Mouse (Mus musculus): Measurements from ENCODE around the gene Sapcd1.

Sapcd1 gene

GRCm38 (mm10) chr17:35027277-35028068 is at the start of gene Sapcd1:
TSS of gene Sapcd1 (minus strand) at chr17:35028016.
- DNase-seq, result no peak

- DNase-seq, result peak in 1 of 2 experiments; percentile 3
These were observed 49.5 kb upstream of the Sapcd1 start for GRCm38 (mm10) chr17:35077285-35077684.

- no peak for DNase-seq
These were observed 48.8 kb upstream of the Sapcd1 start, which contains the start of gene Ly6g6e for GRCm38 (mm10) chr17:35076507-35077176. TSS of gene Ly6g6e (plus strand) at chr17:35076902.

DNA sequence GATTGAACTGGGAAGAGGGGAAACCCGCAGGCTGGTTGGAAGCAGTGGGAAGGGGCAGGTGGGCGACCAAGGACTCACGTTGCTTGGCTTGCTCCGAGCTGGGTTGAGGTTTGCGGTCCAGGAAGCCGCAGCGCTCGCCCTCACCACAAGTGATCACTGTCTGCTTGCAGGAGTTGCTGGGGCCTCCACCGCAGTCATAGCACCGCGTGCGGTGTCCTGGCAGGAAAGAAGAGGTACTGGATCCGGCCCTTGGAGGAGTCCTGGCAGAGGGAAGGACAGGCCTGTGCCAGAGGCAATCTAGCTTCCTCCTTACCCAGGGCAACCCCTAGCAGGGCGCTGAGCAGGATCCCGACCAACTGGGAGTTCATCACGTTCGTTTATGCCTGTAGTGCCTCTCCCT is 46.3 kb upstream of the Sapcd1 start:
- no peak for DNase-seq

- DNase-seq, result no peak
These were observed 43.6 kb upstream of the Sapcd1 start for GRCm38 (mm10) chr17:35071454-35071853.

DNA sequence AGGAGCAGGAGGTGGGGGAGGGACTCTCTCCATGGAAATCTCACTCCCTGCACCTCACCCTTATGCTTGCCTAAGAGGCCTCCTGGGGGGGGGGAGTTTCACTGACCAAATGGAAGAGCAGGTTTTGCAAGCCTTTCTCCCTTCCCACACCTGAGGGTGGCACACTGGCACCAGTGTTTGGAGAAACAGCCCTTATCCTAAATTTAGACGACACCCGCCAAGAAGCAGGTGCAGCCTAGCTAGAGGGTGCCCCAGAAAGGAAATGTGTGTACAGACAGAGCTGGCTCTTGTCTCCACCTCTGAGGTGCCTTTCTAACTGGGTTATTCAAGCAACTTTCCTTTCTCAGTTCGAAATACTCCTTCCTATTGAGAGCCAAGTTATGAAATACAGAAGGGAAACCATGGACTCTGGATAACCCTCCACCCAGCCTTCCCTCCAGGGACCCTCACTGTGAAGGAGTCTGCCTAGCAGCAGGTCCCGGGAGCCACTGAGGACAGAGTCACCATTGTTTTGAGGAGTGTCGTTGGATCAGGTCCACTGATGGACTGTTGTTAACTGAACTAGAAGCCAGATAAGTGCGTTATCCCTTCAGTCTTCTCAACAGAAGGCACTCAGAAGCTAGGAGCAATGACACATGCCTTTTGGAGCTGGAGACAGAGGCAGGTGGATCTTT is 42.9 kb upstream of the Sapcd1 start:
- peak; percentile 69 to 78 for DNase-seq

- DNase-seq, result peak in 1 of 2 experiments; percentile 59
These were observed 40.5 kb upstream of the Sapcd1 start for GRCm38 (mm10) chr17:35068213-35068914.

DNA sequence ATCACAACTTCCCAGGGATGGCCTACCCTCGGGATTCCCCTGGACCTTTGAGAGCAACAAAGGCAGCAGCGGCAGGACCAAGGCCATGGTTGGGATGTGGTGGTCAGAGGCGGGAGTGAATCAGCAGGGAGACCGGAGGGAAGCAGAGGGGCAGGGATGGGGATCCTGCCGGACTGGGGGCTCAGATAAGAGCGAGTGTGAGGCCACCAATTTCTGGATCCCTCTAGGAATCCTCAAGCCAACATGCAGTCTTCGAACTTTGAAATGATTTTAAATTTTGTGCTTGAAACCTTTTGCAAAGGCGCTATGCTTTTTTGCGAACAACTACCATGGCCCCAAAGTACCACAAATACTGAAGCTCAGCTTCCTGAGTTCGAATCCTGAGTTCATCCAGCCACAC is 38.3 kb upstream of the Sapcd1 start, which contains the start of gene Mpig6b:
Gene Mpig6b (minus strand): TSS at position 101 of the 400 bp plus-strand sequence.
- no peak for DNase-seq

DNA sequence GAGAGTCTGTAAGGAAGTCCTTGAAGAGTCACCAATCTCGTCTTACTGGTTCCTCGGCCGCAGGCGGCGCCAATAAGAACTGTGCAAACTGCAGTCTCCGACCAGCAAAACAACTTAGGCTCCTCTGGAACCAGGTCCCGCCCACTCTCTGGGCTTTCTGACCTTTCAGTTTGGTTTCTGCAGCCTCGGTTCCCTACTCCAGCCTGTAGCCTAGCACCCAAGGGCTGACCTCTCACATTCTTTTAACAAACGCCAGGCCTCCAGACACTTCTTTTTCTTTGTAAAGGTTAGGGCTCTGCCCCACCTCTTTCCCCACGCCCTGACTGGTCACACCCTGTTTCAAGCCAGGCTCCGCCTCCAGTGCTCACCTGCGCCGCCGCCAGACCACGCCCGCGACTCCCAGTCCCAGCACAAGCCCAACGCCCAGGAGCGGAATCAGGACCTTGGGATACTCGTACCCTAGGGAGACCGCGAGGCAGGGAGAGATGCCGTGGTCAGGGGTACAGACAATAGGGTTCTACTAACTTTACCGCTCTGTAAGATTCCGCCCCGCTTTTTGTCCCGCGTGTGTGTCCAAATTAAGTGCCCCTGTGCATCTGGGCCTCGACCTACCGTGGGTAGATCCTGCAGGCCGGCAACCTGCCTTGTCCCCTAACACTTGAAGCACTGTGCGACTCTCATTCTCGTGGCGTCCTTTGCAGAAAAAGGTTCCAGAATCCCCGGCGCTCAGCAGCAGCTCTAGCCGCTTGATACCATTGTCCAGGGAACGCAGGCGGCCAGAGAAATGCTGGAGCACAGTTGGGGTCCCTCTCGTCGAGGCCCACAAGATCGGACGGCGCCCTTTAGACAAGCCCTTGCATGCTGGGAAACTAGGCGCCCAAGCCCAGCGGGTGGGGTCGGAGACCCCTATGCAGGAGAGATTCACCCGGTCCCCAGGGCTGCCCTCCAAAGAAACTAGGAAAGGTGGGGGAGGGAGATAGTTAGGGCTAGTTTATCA is 37.4 kb upstream of the Sapcd1 start, which contains the start of gene Ly6g6c:
Gene Ly6g6c (plus strand): TSS at position 438 of the 997 bp plus-strand sequence.
- DNase-seq, result peak; percentile 89 to 93

DNA sequence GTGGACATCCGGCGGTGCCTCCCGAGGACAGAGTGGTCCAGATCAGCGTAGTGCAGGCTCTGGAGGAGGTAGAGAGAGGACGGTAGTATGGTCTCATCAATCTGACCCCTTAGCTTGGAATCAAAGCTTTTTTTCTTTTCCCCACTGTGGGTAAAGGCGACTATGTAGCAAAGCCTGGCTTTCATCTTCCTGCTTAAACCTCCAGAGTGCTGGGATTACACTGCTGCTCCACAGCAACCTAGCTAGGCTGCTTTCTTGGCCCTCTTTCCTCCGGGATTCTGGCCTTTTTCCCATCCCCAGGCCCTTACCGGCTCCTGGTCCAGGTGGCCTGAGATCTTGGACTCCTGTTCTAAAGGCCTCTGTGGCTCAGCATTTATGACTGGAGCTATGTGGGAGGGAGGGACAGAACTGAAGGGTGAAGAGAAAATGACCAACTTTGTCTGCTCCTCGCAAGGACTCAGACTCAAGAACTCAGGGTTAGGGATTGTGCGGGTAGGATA is 36.6 kb upstream of the Sapcd1 start:
- DNase-seq, result no peak

- no peak for DNase-seq
These were observed 35.6 kb upstream of the Sapcd1 start for GRCm38 (mm10) chr17:35063466-35063865.

- DNase-seq, result no peak
These were observed 33.5 kb upstream of the Sapcd1 start for GRCm38 (mm10) chr17:35061299-35061698.

GRCm38 (mm10) chr17:35060737-35061297 is 33.0 kb upstream of the Sapcd1 start:
- DNase-seq, result peak; percentile 53 to 62

GRCm38 (mm10) chr17:35060071-35060470 is 32.3 kb upstream of the Sapcd1 start:
- DNase-seq, result no peak

DNA sequence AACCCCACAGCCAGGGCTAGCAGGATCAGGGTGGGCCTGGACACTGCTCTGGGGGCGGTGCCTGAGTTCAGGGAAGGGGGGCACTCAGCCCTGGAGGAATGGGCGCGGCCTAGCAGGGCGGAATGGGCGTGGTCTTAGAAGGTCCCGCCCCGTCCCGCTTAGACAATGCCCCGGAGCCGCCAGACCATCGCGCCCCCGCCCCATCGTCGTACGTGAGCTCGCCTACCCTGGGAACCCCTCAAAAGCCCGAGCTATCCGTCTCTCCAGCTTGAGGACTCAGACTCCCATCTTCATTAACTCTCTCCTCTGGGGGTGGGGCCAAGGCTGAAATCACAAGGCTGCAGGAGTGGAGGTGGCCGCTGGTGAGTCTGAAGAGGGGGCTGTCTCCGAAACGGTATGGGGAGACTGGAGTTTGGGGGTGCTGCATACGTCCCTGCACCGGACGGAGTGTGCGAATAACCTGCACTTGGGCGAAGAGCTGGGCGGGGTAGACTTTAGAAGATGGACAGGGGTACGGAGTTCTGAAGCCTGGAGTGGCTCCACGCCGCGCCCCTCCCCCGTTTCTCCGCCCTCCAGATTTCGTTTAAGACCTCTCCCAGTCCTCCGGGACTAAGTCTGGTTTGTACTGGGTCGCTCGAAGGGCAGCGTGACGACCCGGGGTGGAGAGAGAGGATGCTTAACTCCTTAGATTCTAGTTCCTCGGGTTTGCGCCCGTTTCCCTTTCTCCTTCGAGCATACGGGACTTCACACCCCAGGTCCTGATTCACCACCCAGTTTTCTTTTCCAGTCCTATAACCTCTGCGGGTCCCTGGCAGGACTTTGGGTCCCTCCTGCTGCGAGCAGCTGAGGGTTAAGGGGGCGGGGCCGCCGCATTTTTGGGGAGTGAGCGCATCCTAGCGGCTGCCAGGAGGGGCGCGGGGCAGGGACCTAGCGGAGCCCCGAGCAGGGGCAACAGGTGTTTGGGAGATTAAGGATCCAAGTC is 31.4 kb upstream of the Sapcd1 start, which contains the start of gene Ddah2:
Gene Ddah2 (plus strand): TSS at position 125 of the 982 bp plus-strand sequence.
- DNase-seq, result peak; percentile 88 to 92

DNA sequence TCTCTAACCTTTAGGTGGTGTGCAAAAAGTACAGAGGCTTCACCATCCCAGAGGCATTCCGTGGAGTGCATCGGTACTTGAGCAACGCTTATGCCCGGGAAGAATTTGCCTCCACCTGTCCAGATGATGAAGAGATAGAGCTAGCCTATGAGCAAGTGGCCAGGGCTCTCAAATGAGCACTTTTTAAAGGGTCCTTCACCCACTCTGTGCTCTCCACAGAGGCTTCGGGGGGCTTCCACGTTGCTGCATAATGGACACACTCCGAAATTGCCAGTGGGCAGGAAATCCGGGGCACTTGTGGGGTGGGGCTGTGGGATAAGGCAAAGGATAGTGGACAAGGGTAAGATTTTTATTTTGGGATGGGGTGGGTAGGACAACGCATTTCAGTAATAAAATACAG is 30.5 kb upstream of the Sapcd1 start:
- no peak for DNase-seq

DNA sequence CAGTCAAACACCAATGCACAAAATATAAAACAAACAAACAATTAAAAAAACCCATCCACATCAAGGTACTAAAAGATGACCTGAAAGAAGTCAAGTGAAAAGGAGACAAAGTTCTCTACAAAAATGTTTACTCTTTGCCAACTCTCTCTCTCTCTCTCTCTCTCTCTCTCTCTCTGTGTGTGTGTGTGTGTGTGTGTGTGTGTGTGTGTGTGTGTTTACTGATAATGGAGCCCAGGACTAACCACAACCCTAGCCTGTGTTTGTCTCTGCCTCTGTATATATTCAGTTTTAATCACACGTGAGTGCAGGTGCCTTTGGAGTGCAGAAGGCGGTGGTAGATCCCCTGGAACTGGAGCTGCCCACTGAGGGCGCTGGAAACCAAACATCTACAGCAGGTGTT is 29.3 kb upstream of the Sapcd1 start:
- DNase-seq, result no peak

- DNase-seq, result no peak
These were observed 28.1 kb upstream of the Sapcd1 start for GRCm38 (mm10) chr17:35055691-35056495.
